Mouse (Mus musculus) heart, postnatal 25 days (tissue): ENCODE data around the gene Mlf1. TPM values are rescaled to one million over a fixed set of nuclear protein-coding genes. Genes with fewer than 3 reads are reported as not detected.

ENCODE experiments used
- DNase-seq: peaks from one replicate; pipeline ENCODE4 v3.0.0; 2022; ENCODE audit warnings: low spot score
- intact Hi-C: fragments of 180-260 bp; cut with DNase I; formaldehyde crosslinking; loops from one replicate; pipeline ENCODE4 v1.15.1; 2025
- total RNA-seq, 2 experiments: library from RNA; stranded (reverse); gene quantifications; 2 replicates each; pipeline ENCODE4 v1.2.3; 2021

Gene Mlf1
- total RNA-seq, 2 experiments from 2014 or later, result 328 to 331 TPM

- intact Hi-C loops, result loop anchor here (2.0 kb wide), 1 partner anchor 77 kb away; no protein-coding TSS in a partner anchor
- peak; percentile 65 for DNase-seq
Measured at GRCm38 (mm10) chr3:67429999-67430380, 56.1 kb downstream of the Mlf1 start, which contains the start of gene Gfm1. TSS of gene Gfm1 (plus strand) at chr3:67430096.

GRCm38 (mm10) chr3:67434011-67434410 lies 60.1 kb downstream of the Mlf1 start:
- DNase-seq, result no peak
- intact Hi-C loops, result no loop called here

GRCm38 (mm10) chr3:67447143-67447542 lies 73.2 kb downstream of the Mlf1 start:
- intact Hi-C loops, result no loop called here
- no peak for DNase-seq

Other genes starting within 250 kb of the Mlf1 start
- gene Gm17402, start 1.1 kb downstream of the Mlf1 start, total RNA-seq, result not detected
- 100 to 1,000 TPM; 226 to 229 TPM for gene Gfm1, start 56.0 kb downstream of the Mlf1 start, total RNA-seq
- 1 to 10 TPM; 6.5 TPM for gene Lxn, start 89.8 kb downstream of the Mlf1 start, total RNA-seq
- gene Rarres1, start 141.4 kb downstream of the Mlf1 start, total RNA-seq, result under 1 TPM; 0.53 to 0.62 TPM
- gene Mfsd1, start 208.6 kb downstream of the Mlf1 start, total RNA-seq, result 10 to 100 TPM; 22.5 to 26.9 TPM